Mouse (Mus musculus) urinary bladder, postnatal 10 days (tissue): ENCODE measurements at regions not wholly inside any gene's neighbourhood (a gene's known extent, or its start where the extent isn't known, plus 50 kb on each side); places are given as distances from the start of the nearest gene placed in this dataset.
"Not testable (repeated sequence)": the region's sequence is repeated elsewhere in the genome, so short reads cannot be mapped to it uniquely, and the experiment has no call there.

Experiments
- DNase-seq: peaks from one replicate; pipeline ENCODE4 v3.0.0; 2022; ENCODE audit warnings: low spot score

DNA sequence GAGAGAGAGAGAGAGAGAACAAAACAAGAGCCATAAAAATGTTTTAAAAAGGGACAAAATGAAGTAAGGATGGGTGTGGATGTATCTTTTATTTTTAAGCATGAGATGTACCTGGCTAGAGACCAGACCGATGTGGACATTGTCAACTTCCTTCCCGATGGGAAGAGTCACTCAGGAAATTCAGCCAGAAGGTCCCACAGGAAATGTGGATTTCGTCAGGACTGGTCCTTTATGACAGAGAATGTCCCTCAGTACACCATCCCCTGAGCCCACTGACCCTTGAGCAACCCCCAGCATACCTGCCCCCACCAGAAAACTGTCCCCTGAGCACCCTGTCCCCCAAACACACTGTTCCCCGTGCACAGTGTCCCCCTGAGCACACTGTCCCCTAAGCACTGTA is 317.2 kb upstream of the Maf start:
- DNase-seq = no peak

DNA sequence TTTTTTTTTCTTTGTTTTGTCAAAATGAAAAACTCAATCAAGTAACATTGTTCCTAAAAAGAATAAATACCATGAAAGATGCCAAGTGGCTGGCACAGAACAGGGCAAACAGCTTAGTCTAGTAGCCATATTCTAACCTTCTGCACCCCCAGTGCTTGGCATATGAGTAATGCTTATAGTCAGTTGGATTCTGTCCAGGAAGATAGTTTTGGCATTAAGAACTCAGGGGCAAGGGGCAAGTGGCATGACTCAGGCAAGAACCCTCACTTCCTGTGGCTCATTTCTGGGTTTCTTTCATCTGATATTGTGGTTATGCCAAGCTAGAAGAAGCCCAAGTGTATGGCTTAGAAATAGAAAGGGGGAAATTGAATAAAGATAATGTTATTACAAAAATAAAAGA is 314.1 kb upstream of the Maf start:
- DNase-seq = no peak

DNA sequence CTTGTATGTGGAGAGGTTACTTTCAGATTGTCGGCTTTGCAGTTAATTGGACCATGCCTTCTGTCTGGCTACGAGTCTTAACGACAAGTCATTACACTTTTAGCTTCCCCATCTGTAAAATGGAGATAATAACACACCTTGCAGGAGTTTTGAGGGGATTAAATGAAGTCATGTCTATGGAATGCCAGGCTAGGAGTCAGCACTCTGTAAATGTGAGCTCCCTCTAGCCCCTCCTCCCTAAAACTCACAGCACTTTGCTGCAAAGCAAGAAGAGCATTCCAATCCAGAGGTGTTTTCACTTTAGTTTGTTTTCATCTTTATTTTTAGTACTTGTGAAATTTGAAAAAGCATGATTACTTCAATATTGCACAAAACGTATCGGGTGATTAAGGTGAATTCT is 287.7 kb upstream of the Maf start:
- no peak for DNase-seq

DNA sequence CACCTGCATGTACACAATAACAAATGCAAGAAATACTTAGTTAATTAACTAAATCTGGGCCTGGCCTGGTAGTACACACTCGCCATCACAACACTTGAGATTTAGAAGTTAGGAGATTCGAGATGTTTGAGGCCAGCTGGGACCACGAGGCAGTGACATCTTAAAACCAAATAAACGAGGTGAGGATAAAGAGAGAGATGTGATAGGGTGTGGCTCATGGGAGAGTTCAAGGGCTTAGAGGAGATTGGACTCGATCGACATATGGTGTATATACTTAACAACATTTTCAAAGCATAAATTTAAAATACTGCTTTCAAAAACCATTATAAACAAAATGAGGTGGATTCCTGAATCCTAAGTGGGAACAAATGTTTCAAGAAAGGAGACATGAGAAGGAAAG is 284.4 kb upstream of the Maf start:
- DNase-seq = no peak

DNA sequence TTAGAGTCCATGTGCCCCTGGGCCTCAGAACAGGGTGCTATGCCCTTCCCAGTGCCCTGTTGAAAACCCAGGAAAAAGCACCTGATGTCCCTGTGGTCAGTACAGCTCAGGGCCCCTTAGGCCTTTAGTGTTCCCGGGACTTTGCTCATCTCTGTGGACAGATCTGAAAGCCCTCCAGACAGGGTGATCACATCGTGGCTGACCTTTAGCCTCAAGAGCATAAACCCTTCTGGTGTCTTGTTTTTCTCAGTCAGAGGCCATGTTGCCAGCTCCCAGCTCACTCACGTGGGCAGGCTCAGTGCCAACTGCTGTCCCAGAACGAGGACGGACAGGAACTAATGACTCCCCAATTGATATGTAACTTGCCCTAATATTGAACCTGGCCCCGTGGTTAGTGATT is 275.8 kb upstream of the Maf start:
- no peak for DNase-seq

DNA sequence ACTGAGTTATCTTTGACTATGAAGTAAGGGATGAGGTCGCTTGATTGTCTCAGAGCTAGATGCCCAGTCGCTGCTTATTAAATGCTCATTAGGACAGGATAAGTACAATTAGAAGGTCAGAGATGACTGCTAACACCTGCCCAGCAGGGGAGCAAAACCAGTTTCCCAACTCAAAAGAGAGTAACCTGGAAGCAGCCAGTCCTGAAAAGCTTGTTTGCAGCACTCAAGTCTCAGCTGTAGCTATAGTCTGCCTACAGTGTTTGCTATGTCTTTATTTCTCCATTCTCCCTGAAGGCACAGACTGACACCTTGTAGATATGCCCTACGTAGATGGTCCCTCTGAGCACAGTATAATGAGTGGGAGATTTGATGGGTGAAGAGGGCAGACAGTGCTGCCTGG is 274.7 kb upstream of the Maf start:
- no peak for DNase-seq

DNA sequence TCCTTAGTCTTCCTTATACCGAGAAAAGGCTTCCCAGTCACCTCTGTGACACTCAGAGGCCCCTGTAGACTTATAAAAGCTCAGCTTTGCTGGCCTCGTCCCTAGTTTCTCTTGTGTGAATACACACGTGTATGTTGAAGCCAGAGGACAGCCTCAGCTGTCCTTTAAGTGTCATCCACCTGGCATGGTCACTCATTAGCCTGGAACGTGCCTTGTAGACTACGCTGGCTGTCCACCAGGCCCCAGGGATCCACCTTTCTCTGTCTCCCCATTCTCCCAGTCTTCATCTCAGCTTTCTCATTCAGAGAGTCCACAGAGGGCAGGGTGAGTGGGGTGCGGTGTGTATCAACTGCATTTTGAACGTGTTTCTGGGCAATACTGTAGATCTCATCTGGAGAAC is 273.8 kb upstream of the Maf start:
- no peak for DNase-seq

DNA sequence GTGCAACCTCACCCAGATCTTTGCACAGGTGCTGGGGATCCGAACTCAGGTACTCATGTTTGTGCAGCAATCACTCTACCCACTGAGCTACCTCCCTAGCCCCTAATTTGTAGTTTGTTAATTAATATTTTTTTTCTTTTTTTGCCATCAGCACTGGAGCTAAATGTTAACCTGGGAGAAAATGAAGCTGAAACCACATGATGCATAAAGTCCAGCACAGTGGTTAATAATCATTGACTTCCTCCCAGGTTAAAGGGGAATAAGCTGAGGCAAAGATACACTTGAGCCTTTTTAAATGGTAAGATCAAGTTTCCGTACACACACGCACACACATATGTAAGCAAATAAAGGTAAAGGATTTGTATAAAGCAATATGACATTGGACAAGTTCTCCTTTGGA is 273.0 kb upstream of the Maf start:
- no peak for DNase-seq

DNA sequence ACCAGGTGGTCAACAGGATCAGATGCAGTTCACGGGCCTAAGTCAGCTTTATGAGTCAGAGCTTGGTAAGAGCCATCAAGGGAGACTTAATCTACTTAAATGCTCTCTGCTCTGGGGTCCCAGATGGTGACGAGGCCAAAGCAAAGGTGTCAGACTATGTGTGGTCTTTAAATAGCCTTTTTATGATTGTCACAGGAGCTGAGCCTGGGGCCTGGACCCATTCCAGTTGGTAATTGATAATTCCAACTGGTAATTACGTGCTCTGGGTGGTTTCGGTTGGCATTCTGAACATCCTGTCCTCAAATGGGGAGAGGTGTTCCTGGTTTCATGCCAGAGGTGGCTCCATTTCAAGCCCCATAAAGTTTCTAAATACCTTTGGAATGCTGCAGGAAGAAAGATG is 269.6 kb upstream of the Maf start:
- DNase-seq = no peak

DNA sequence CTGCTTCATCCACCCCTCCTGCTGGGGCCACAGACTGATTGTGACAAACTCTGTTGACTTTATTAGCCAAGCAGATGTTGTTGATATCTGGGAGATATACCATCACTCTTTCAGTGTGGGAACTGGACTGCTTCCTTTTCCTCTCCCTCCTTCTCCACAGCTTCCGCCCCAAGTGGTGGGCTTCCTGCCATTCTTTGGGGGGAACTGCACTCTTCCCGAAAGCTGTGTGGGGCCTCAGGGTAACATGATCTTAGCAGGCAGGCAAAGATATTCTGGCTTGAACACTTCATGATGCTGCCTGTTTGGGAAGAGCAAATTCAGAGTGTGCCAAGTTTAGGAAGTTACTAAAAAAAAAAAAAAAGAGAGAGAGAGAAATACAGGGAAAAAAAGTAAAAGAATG is 267.1 kb upstream of the Maf start:
- no peak for DNase-seq

DNA sequence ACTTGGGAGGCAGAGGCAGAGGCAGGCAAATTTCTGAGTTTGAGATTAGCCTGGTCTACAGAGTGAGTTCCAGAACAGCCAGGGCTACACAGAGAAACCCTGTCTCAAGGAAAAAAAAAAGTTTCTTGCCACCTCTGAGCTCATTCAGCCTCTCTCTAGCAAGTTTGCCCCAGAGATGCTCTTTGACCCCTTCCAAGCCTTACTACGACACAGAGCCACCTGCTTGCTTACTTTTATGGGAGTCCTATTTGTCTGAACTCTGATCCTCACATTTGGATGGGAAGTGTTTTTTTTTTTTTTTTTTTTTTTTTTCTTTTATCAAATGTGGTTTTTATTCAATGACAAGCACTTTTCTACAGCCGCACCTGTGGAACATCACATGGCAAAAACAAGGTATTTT is 263.8 kb upstream of the Maf start:
- not testable (repeated sequence) for DNase-seq

DNA sequence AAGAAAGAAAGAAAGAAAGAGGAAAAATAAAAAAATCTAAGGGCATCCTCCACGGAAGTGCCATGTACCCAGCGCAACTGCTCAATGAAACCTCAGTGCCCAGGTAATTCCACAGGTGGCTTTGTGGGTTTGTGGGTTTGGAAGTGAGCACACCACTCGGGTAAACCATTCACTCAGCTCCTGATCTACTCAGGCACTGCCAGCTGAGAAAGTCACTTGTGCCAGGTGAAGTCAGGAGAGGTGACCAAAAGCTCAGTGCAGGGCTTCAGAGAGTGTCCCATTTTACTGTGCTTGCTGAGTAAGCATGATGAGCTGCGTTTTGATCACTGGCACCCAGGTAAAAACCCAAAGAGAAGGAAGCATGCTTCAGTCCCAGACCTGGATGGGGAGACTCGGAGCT is 260.5 kb upstream of the Maf start:
- DNase-seq = no peak

DNA sequence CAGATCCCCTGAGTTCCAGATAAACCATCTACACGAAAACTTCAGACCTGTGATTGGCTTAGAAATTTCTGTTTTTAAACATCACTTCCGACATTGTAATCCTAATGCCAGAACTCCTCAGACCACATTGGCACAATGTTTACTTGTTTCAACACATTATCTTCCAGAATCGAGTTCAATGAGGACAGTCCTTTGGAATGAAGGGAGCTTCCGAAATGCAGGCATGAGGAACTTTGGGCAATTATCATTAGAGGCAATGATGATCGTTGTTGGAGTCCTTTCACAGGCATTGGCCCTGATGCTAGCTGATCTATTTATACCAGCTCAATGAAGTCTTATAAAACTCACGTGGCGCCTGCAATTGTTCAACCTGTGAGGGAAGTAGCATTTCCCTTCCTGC is 258.4 kb upstream of the Maf start:
- no peak for DNase-seq

DNA sequence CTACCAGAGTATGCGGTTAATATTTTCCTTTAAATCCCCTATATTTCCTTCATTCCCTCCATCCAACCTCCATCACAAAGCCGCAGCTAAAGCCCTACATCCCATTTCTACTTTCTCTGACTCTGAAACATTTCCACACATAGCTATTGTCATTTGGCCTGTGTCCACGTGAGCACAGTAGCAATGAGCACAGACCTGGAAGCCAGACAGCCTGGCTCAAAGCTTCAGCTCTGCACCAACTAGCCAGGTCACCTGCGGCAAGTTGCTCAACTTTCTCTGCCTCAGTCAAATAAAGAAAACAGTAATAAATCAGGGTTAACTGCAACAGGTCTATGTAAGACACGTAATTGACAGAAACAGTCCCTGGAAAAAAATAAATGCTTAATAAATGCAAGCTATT is 247.8 kb upstream of the Maf start:
- no peak for DNase-seq

DNA sequence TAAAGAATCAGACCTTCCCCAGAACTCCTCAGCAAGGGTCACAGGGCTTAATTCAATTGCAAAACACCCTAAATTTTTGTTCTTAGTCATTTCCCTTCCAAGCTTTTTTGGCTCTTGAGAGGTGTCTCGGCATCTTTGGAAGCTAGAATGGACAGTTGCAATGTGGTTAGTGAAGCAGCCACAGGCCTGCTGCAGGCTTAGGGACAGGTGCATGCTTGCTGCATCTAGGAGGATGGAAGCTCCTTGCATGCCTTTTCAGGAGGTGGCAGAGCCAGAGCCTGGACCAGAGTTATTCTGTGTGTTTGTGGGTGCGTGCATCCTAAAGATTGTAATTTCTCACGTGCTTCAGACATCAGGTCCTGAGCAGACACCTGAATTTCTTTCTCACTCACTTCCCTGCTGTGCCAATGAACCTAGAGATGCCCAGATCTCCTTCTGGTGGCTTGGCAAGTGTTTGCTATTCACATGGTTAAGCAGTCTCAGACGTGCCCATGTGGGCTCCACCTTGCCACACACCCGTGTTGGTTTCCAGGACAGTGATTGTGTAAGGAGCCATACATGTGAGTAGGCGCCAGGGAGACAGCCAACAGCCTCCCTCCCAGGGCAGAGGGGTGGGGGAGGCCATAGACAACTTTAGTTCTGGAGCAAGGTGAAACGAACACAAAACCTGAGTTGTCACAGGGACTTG is 246.3 kb upstream of the Maf start:
- DNase-seq = no peak

DNA sequence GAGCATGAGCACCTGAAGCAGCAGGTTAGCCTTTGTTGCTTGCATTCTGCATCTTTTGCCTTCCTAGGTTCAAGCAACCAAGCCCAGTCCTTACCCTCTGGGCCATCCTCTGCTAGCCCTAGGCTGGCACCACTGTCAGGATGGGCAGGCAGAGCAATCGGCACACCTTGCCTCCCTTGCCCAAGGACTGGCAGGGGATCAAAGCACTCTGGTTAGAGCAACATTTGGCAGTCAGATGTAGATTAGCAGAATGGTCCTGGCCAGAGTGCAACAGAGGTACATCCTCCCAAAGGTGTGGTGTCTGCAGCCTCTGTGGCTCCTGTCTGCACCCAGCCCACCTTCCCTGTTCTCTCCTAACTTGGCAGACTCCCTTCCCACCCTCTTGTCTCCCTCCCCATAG is 244.9 kb upstream of the Maf start:
- no peak for DNase-seq

DNA sequence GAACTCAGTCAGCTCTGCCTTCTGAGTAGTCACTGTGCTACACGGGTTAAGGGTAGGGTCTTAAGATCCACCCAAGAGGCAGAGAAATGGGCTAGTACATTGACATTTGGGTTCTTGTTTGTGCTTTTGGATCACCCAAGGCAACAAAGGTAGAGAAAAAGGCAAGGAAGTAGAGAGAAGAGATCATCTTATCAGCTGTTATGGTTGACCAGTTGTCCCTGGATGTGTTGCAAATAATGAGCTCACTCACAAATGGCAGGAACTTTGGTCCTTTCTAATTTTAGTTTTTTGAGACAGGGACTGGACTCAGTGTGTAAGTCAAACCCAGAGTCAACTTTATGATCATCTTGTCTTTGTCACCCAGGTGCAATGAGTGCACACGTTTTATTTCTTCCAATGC is 241.3 kb upstream of the Maf start:
- DNase-seq = no peak

DNA sequence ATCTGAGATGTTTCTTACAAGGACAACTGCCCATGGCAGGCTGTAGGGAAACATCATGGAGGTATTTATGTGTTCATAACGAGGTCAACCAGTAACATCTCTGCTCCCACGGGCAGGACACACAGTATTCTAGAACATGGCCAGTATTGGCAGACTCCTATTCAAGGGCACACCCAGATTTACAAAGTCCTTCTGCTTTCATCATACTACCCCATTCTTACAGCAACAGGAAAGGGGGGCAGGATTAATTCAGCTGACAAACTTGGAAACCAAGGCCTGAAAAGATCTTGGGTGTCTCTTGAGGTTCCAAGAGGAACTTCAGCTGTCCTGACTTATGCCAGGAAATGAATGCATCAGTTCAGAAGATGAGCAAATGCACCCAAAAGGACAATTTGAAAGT is 240.4 kb upstream of the Maf start:
- no peak for DNase-seq

DNA sequence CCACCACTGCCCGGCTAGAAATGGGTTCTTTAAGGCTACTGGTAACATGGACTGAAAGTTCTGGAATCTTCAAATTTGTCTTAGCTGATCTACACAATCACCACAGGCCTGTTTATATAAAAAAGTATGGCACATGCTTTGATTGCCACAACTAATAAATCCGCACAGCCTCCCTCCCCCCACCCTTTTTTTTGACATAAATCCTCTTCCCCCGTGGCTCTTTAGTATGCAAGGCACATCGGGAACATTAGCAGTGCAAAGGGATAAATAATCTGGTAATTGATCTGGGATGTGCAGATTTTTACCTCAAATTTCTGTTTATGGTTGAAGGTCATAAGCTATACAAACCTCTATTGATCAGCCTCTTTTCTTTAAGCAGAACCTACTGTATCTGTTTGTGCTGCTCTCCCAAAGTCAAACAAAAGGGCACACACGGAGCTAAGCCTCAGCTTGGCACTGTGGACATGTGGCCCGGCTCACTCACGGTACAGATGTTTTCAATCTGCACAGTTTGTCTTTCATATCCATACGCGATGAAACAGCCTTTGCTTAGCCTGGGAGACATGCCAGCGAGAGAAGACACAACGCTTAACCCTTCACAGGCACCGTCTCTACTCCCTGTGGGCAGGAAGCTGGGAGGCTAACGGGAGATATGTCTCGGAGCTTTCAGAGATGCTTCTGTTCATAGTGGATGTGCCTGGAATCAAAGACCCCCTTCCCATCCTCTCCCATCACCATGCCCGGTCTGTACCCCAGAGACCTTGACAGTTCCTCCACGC is 235.3 kb upstream of the Maf start:
- DNase-seq = no peak

DNA sequence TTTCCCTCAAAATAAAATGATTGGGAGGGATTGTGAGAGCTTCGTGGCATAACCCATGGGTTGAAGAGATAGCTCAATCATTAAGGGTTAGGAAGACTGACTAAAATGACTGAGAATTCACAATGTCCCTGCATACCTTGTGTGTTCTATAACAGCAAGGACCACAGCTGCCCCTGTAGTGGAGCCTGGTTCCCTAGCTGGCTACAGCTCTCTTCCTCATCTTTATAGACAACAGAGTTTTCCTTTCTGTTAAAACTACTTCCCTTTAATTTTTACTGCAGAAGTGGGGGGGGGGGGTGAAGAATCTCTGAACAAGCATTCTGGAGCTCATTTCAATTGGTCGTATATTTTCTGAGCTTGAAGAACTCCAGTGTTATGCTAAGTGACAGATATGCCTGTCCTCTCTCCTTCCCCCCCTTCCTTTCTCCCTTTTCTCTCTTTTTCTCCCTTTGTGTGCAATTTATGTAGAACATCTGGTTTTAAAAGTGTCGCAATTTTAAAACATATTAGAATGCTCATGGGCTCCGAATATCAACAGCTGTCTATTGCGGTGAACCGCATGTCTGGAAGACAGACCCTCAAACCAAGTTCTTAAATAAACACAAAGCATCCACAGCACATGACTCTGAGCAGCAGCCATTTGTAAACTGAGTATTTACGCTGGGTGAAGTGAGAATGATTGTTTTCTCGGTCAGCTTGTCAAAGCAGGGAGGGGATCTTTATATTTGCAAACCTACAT is 222.0 kb upstream of the Maf start:
- no peak for DNase-seq

DNA sequence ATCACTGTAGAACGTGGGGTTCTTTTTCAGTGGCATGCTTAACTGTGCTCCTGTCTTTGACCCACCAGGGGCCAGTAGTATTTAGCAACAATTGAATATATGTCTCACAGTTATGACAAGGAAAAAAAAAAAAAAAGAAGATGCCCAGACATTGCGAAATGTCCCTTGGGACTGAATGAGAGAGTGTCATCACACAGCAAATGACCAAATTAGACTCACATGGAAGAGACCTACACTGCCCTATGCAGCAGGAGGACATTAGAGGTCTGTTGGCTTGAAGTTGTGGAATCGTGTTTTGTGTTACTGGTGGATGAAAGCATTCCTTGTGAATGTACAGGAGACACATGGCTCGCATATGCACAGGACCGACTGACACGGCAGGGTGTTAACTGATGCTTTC is 214.3 kb upstream of the Maf start:
- DNase-seq = no peak

DNA sequence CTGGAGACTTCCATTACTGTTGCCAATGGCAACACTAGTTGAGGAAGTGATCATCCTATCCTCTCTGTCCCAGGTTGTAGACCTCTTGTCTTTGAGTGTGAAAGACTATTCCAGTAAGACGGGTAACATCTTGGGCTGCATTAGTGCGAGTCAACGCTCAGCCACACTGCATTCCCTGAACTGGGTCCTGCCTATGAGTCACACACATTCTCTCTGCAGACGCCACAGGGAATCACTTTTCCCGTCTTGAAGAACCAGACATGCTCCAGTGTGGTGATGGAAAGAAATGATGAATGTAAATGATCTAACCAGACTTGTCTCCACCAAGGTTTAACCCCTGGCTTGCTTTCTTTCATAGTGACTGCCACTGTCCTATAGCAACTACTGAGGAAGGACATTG is 199.1 kb upstream of the Maf start:
- no peak for DNase-seq

DNA sequence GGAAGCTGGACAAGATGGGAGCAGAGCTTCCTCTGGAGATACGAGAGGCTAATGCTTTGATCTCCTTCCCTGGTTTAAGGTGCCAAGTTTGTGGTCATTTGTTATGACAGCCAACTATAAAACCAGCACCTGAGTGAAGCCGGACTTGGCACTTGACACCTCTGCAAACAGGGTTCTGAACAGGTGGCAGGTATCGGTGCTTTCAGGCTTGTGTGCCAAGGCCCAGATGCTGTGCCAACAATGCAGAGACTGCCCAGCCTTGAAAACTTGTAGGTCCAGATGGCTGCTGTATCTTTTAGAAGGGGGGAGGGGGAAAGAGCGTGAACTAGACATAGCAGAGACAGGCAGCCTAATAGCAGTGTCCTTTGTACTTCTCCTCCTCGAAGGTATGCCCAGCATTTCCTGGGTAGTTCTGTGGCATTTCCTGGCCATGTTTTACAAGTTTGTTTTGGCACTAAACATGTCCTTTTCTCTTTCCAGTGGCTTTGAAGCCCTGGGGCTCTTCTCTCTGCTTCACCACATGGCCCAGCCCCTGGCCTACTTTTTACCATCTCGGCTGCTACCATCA is 196.3 kb upstream of the Maf start:
- no peak for DNase-seq
